Mouse (Mus musculus) layer of hippocampus, adult 2 months (tissue): ENCODE measurements around the gene Gm10188. TPM values are rescaled to one million over a fixed set of nuclear protein-coding genes. Genes with fewer than 3 reads are reported as not detected.

ENCODE experiments used
- DNase-seq, 2 experiments: peaks; one replicate each; pipeline ENCODE4 v3.0.0; 2022; ENCODE audit warnings: low spot score in 2 of 2
- H3K27ac ChIP-seq: fragments of 200-600 bp; 2 replicates; pipeline ENCODE4 v1.8.1; 2022
- H3K4me3 ChIP-seq: fragments of 200-600 bp; 2 replicates; pipeline ENCODE4 v1.8.1; 2022; ENCODE audit warnings: mild to moderate bottlenecking
- CTCF ChIP-seq: fragments of 200-600 bp; conservative IDR thresholded peaks from 2 replicates; pipeline ENCODE4 v1.8.1; 2022; ENCODE audit warnings: antibody characterized with exemption, mild to moderate bottlenecking, moderate library complexity
- microRNA-seq, 2 experiments: library from miRNA; unstranded; fragments of <30 nt; microRNA quantifications; one replicate each; pipeline ENCODE4 v1.2.0; 2021
- total RNA-seq, 2 experiments: library from RNA; stranded (reverse); gene quantifications; 2 replicates each; pipeline ENCODE4 v1.2.3; 2021

Gene Gm10188
- total RNA-seq, 2 experiments from 2014 or later, result not detected

DNA sequence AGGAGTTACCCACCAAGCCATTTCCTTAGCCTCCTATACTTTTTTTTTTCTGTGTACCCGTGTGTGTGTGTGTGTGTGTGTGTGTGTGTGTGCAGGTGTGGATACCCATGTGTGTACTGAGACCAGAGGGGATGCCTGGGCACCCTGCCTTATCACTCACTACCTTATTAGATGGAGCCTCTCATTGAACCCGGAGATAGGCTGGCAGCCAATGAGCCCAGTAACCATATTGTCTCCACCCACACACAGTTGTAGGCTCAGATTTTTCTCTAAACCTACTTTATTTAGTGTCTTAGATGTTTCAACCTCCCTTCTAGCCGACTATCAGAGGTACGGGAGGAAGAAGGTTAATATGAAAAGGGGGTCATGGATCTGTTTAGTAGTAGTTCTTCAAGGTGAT is 43.3 kb downstream of the Gm10188 start:
- H3K27ac ChIP-seq, result no peak overlapping the region
- TF ChIP-seq CTCF, result no peak
- H3K4me3 ChIP-seq, result no peak overlapping the region
- peak in 1 of 2 experiments; percentile 63 for DNase-seq

Small RNA genes within 50 kb of the gene (microRNA-seq; reads per million reads assigned to microRNA genes)
- gene Mir135b, result 12.5 to 21.0 reads per million in 2 experiments

Other genes with a start within 250 kb of the Gm10188 start
- 10 to 100 TPM; 51.8 to 59.2 TPM for gene Elk4, start 222.2 kb downstream of the Gm10188 start, total RNA-seq
- 10 to 100 TPM; 73.9 to 77.9 TPM for gene Mfsd4a, start 161.7 kb downstream of the Gm10188 start, total RNA-seq
- gene Cdk18, start 90.1 kb downstream of the Gm10188 start, total RNA-seq, result 10 to 100 TPM; 21.7 to 23.7 TPM
- gene Lemd1, start 38.3 kb downstream of the Gm10188 start, total RNA-seq, result under 1 TPM; 0.64 to 0.88 TPM
- gene AC124108.1, start 38.3 kb downstream of the Gm10188 start, total RNA-seq, result under 1 TPM; 0.47 to 0.61 TPM
- gene Klhdc8a, start 68.9 kb upstream of the Gm10188 start, total RNA-seq, result 1 to 10 TPM; 4.0 to 4.3 TPM
- 1 to 10 TPM in 1 of 2 experiments, under 1 TPM in 1; 0.76 to 1.7 TPM for gene Nuak2, start 86.4 kb upstream of the Gm10188 start, total RNA-seq
- 100 to 1,000 TPM; 242 to 256 TPM for gene Tmcc2, start 161.5 kb upstream of the Gm10188 start, total RNA-seq
- 10 to 100 TPM; 49.0 to 50.2 TPM for gene Dstyk, start 187.8 kb upstream of the Gm10188 start, total RNA-seq
- 10 to 100 TPM; 64.0 to 71.1 TPM for gene Rbbp5, start 247.6 kb upstream of the Gm10188 start, total RNA-seq